Mouse (Mus musculus) layer of hippocampus, postnatal 25 days (tissue): ENCODE results near the gene Macrod2. TPM values are rescaled to one million over a fixed set of nuclear protein-coding genes. Genes with fewer than 3 reads are reported as not detected.

ENCODE experiments used
- DNase-seq, 2 experiments: peaks; one replicate each; pipeline ENCODE4 v3.0.0; 2022; ENCODE audit warnings: mixed read lengths in 2 of 2, low spot score in 1 of 2; ENCODE audit errors: extremely low spot score in 1 of 2
- total RNA-seq, 2 experiments: library from RNA; stranded (reverse); gene quantifications; 2 replicates each; pipeline ENCODE4 v1.2.3; 2021

Macrod2 gene
- total RNA-seq, 2 experiments from 2014 or later: 47.1 to 47.2 TPM

DNA sequence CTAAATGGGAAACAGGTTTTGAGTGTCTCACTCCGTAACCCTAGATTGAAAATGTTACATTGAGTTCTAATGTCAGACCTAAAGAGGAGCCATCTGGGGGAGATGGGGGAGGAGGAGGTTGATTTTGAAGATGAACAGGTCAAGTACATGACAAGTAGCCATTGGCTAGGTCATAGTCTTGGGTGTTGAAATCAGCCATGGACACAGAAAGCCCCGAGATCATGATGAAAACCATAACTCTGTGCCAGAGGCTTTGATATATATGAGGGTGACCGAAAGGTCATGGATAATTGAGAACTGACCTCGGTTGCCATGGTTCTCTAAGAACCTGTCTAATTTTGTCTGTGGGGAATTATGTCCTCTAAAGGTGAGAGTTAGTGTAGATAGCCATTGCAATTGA, 1405.1 kb downstream of the Macrod2 start:
- DNase-seq: no peak

GRCm38 (mm10) chr2:141800909-141801308, 1405.8 kb downstream of the Macrod2 start:
- DNase-seq: no peak

- DNase-seq: no peak
Observed at GRCm38 (mm10) chr2:141816266-141816665, 1421.2 kb downstream of the Macrod2 start.

DNA sequence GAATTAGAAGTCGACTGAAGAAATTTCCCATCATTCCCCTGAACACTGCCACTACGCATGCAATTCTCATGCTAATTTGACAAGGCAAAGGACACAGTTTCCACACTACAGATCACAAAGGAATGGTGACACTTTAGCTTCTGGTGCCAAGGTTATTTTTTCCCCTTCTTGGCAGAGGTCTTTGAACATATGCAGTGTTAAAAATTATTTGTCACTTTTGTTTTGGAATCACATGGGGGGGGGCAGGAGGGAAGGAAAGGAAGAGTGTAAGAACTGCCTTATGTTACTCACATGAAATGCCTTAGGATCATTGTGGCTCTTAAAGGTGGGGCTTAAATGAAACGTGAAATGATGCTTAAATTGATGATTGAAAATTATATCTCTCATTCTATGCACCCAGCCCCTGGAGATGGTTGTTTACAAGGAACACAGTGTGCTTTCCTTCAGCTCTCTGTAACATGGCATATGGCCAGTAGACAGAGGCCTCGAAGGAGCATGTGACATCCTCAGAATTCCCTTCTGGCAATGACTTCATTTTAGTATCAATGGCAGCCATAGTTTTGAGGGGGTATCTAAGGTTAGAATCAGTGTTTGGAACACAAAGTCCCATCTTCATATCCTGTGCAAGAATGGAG, 1422.6 kb downstream of the Macrod2 start:
- no peak for DNase-seq

DNA sequence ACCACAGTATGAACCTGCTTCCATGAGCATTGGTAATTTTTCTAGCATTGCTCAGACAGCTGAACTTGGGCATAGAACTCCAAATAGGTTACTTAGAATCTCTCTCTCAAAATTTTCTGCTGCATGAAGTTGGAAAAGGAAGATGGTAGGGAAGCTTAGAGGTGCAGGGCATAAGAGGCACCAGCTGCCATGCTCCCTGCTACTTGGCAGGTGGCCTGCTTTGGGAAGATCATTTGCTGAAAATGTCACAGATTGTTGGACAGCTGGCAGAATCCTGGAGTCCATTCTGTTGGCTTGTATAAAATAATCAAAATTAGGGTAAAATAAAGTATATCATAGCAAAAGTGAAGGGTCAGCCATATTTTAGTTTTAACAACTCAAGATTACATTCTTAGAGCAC, 1425.7 kb downstream of the Macrod2 start:
- peak in 1 of 2 experiments; percentile 30 for DNase-seq

DNA sequence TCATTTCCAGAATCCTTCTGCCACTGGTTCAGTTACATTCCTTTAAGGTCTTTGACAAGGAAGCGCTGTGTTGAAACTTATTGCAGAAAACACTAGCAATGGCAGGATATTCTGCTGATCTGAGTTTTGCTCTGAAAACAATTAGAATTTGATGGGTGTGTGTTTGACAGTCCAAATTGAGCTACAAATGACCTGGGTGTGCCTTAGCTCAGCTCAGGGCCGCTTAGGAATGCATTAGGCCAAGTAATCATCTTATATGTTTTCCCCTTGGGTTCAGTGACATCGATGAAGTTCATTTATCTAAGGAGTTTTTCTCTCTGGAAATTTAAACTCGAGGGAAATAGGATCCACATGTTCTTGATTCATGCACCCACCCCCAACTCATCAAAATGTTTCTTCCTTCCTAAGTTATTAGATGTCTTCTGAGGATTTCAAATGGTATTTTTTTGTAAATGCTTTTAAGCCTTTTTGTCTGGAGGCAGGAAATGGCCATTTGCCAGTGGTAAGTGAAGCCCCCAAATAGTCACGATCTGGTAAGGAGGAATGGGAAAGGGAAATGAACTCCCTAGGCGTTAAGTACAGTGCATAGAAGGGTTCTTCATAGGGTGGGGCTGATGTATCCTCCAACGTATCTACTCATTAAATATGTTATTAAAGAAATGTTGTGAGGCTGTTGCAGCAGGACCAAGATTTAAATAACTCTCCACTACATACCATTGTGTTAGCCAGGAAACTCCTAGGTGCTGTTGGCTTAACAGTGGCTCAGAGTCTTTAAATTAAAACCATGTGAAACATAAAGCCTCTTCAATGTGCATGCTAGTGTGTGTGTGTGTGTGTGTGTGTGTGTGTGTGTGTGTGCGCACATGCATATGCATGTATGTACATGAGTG, 1430.7 kb downstream of the Macrod2 start:
- no peak for DNase-seq

DNA sequence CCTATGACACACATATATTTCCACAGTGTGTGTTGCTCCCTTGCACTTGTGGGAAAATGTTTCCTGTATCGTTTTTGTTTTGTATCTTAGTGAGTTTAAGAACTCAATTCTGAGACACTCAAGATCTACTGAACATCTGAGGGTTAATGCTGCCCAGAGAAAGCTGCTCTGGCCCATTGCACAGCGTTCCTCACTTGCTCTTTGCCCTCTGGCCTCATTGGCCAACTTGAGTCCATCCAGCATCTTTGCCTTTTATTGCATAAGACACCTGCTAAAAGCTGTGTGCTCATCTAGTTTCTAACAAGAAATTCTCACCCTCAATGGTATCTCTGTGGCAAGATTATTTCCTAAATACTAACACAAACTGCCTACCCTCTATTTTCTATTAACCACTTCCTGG, 1435.4 kb downstream of the Macrod2 start:
- DNase-seq: no peak

DNA sequence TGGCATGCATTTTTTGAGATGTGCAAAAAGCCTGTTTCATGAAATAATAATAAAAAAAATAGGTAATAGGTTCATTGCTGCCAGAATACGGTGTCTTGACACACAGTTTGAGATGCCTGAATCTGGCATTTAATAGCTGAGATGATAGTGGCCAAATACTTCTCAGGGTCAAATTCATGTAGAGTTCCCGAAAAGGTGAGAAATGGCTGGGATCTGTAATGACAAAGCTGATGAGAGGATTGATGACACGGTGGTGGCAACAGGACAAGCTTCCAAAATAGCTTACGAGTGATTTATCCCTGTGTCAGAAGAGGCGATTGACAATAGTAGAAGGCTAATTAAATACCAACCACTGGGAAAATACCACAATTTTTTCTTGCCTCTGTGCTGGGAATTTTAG, 1436.4 kb downstream of the Macrod2 start:
- no peak for DNase-seq

- DNase-seq: no peak
Observed at GRCm38 (mm10) chr2:141834156-141834782, 1439.2 kb downstream of the Macrod2 start.

- DNase-seq: peak in 1 of 2 experiments; percentile 15
Observed at GRCm38 (mm10) chr2:141844408-141845175, 1449.5 kb downstream of the Macrod2 start.

GRCm38 (mm10) chr2:141859220-141859619, 1464.1 kb downstream of the Macrod2 start:
- no peak for DNase-seq

- DNase-seq: no peak
Observed at GRCm38 (mm10) chr2:141861679-141862268, 1466.7 kb downstream of the Macrod2 start.

DNA sequence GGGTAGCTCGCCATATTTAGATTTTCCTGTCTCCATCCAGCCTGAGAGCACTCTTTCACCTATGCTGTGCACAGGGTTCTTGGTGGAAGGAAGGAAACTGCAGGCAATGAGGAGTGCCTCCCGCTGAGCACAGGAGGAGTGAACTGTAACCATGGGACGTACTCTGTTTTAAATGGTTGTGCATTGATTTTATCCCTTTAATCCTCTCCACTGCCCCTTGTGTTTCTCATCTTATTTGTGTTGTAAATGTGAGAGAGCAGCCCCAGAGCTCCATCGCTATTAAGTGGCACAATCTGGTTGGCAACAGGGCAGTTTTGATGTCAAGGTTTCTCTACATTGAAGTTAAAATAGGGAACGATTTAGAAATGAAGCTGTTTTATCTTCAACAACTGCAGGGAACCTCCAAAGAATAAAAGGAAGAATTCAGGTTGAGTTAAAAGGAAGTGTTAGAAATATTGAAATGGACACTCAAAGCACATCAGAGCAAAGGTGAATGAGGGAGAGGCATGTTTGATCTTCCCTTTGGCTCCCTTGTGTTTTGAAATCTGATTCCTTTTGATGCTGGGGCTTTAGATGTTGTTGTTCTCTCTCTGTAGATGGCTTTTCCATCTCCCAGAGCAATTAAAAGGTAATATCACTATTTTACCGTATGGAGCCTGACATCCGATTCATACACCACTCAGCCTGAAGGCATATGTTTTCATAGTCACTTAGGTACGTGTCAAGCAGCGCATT, 1467.6 kb downstream of the Macrod2 start:
- no peak for DNase-seq

DNA sequence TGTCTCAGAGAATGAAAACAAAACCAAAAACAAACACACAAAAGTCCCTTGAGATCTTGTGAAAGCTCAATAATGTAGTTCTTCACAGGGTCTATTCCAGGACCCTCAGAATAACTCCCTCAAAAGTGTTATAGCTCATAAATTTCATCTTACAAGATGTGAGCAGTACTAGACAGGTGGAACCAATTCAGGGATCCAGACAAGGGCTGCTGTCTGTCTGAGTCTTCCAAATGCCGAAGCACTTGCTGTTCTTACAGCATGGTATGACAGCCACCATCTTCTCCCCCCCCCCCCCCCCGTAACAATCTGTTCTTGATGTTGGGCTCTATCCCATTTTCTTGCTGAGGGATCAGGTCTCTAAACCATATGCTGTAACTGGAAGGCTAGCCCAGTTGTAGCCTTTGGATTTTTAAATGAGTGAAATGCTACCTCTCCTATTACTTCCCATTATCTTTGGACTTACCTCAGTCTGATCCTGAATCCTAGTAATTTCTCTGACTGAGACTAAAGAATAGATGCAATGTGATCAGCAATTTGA, 1468.6 kb downstream of the Macrod2 start:
- DNase-seq: no peak

- no peak for DNase-seq
Observed at GRCm38 (mm10) chr2:141870930-141871329, 1475.8 kb downstream of the Macrod2 start.

DNA sequence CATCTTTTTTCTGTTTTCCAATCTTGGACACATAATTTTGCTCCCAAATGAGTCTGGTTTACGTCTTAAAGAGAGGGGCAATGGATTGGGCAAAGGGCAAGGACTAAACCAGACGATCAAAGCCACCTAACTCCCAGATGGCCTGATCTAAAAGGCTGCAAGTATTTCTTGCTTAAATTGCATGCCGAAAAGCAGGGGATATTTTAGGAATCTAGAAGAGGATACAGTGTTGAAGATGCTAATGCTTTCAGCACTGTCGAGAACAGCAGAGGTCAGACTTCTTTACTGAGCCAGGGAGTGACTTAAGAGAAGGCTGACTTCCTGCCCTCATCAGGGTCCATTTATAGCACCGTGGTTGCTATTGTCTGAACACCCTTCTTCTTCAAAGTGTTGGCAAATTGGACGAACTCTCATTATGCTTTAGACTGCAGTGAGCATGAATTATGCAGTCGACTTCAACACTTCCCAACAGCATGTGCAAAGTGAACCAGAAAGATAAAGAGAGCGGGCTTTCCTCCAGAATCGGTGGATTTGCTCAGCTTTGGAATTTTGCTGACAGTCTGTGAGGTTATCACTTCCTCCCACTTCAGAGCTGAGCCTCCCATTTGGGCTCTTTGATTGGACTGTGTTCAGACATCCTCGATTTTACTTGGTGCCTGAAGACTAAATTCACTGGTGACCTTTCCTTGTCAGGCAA, 1481.2 kb downstream of the Macrod2 start:
- no peak for DNase-seq

GRCm38 (mm10) chr2:141876958-141877357, 1481.8 kb downstream of the Macrod2 start:
- DNase-seq: no peak

DNA sequence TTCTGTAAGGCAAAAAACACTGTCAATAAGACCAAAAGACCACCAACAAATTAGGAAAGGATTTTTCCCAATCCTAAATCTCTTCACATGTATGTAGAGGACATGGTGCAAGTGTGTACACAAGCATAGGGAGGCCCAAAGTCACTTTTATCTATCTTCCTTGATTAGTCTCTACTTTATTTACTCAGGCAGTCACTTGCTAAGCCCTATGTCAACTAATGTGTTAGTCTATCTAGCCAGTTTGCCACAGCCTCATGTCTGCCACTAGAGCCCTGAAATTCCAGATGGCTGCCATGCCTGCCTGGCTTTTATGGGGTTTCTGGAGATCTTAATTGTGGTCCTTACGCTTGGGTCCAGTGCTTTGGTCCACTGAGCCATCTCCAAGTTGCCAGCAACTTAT, 1483.4 kb downstream of the Macrod2 start:
- DNase-seq: no peak

GRCm38 (mm10) chr2:141879711-141880110, 1484.6 kb downstream of the Macrod2 start:
- no peak for DNase-seq
